Mouse (Mus musculus) cerebral cortex, adult 2 months (tissue): ENCODE results near the gene Lrrc4.

Source experiments
- whole genome bisulfite sequencing: fragments of 180-500 bp; shearing (Covaris S2); methylation state at CpG from one replicate; pipeline ENCODE4 v1.1.7; 2018; 5-methylcytosine and 5-hydroxymethylcytosine counted together

The Lrrc4 gene

GRCm38 (mm10) chr6:28669251-28669650 lies 162.3 kb downstream of the Lrrc4 start:
- 53% methylated on average over 5 of the region's 5 CpGs for WGBS

DNA sequence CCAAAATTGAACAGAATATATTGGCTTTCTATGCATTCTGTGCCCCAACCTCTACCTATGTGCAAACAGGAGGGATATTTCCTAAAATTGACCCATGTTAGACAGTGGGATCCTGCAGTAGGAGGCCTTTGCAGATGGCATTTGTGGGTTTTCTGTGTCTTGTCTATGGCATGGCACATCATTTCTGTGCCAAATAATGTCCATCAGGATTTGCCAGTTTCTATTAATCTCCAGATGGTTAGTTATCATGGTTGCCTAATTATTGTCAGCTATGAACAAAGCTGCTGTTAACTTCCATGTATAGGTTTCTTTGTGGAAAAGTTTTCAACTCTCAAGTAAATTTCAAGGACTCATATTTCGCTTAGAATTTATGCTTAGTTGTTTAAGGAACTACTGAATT lies 164.0 kb downstream of the Lrrc4 start:
- WGBS: 92% methylated on average over 1 of the region's 1 CpGs

GRCm38 (mm10) chr6:28664716-28665115 lies 166.8 kb downstream of the Lrrc4 start:
- 86% methylated on average over 3 of the region's 3 CpGs for WGBS

DNA sequence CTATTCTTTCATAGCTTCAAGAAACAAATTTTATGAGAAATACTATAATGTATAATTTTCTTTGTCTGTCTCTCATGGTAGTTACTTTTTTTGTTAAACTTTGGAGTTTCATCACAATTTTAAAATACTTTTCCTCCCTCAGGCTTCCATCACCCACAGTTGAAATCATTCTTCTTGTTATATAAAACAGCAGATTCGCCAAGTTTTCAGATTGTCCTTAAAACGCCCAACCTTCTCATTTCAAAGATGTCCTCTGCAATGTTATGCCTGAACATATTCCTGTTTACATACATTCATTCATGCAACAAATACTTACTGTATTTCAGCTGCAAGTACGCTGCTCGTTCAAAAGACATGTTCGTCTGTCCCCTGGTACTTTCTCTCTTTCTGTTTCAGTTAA lies 167.9 kb downstream of the Lrrc4 start:
- 58% methylated on average over 5 of the region's 5 CpGs for WGBS

- 80% methylated on average over 3 of the region's 3 CpGs for WGBS
Observed at GRCm38 (mm10) chr6:28663004-28663403, 168.5 kb downstream of the Lrrc4 start.

DNA sequence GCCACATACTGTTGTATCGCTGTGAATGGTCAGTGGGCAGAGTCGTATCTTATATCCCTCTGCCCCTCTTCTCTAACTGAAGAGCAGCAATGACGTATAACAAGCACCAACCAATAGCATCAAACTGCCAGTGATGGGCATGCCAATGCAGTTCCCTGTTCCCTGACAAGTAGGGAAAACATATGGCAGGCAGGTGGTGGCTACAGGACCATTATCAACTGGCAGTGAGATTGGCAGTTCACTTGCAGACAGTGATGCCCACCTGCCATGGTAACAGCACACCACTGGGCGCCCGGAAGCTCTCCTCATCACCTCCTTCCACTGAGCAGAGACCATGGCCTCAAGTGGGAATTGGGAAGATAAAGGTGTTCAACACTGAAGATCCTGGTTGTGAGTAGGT lies 175.0 kb downstream of the Lrrc4 start:
- WGBS: 93% methylated on average over 5 of the region's 5 CpGs

- 38% methylated on average over 2 of the region's 2 CpGs for WGBS
Observed at GRCm38 (mm10) chr6:28642909-28643308, 188.6 kb downstream of the Lrrc4 start.

GRCm38 (mm10) chr6:28640088-28640487 lies 191.5 kb downstream of the Lrrc4 start:
- 56% methylated on average over 5 of the region's 5 CpGs for WGBS

- 85% methylated on average over 6 of the region's 6 CpGs for WGBS
Observed at GRCm38 (mm10) chr6:28635531-28636348, 195.8 kb downstream of the Lrrc4 start.

DNA sequence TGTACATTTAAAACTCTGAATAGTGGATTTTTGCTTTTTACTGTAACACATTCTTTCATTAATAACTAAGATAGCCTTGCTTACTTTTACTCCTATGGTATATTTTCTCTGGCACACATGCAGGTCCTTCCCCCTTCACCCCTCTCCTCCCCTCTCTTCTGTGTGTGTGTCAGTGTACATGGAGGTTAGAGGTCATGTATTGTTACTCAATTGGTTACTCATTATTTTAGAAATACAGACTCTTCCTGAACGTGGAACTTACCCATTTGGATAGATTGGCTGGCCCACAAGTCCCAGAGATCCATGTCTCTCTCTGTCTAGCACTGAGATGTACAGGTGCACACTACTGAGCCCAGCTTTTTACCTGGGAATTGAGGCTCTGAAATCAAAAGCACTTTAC lies 196.5 kb downstream of the Lrrc4 start:
- WGBS: 82% methylated on average over 1 of the region's 1 CpGs

DNA sequence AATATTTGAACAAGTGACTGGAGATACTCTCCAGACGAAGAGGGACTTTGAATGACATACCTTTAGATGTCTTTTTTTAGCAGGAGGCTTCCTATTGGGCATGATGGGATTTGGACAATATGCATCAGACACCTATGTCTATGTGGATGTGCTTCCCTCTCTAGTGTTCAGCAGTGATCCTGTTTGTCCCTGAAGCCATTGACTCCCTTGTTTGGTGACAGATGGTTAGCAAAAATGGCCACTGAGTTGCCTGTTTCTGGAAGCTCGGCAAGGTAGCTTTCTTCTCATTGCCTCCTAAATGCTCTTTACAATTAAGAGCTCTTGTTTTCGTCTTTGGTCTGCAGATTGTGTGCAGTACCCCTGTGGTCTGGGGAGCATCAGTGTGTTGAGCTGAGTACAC lies 197.9 kb downstream of the Lrrc4 start:
- 61% methylated on average over 3 of the region's 3 CpGs for WGBS

GRCm38 (mm10) chr6:28633120-28633519 lies 198.4 kb downstream of the Lrrc4 start:
- 40% methylated on average over 2 of the region's 2 CpGs for WGBS

GRCm38 (mm10) chr6:28630926-28631325 lies 200.6 kb downstream of the Lrrc4 start:
- WGBS: 78% methylated on average over 2 of the region's 2 CpGs

DNA sequence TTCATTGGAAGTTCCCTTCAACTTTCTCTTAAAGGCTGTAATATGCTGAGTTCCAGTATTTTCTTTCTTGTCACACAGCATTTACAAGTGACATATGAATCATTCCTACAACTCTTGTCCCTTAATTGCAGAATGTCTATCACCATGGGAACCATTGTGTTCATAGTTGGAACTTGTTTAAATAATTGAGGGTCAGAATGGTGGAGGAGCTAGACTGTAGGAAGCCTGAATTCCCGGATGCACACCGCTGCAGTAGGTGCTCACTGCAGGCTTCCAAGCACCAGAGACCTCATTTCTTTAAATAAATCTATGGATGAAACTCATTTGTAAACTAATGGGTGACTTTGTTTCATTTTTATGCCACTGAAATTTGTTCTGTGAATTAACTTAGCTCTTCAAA lies 201.7 kb downstream of the Lrrc4 start:
- 64% methylated on average over 2 of the region's 2 CpGs for WGBS

DNA sequence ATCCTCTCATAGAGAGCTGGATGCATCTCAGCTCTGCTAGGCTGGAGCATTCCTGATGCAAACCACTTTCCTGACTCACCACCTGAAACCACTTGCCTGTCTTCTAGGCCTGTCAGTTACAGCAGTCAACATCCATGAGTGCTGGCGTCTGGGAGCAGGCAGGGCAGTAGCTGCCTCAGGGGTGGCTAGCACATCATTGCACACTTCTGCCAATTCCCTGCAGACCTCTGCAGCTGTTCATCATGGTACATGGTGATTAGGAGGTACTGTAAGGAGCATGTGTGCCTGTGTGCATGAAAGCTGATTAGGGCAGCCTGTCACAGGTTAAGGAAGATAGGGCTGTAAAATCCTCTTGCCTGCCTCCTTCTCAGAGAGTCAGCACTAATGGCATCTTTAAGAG lies 203.1 kb downstream of the Lrrc4 start:
- WGBS: 78% methylated on average over 1 of the region's 1 CpGs

- WGBS: 83% methylated on average over 3 of the region's 3 CpGs
Observed at GRCm38 (mm10) chr6:28622963-28623362, 208.6 kb downstream of the Lrrc4 start.

DNA sequence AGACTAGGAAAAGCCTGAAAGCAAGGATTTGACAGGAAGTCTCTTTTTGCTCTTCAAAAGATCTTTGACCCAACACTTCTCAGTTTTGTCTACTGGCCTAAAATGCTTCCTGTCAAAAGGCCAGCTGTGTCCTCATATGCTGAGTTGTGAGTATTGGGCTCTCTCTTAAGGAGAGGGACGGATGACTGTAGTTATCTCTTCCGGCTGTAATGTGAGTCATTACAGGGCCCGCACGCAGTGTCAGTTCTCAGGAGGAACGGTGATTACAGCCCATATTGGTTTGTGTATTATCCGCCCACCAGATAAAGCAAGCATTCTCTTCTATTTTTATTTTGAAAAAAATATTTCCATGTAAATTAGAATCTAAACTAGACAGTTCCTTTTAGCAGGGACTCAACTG lies 209.0 kb downstream of the Lrrc4 start:
- WGBS: 72% methylated on average over 6 of the region's 6 CpGs

DNA sequence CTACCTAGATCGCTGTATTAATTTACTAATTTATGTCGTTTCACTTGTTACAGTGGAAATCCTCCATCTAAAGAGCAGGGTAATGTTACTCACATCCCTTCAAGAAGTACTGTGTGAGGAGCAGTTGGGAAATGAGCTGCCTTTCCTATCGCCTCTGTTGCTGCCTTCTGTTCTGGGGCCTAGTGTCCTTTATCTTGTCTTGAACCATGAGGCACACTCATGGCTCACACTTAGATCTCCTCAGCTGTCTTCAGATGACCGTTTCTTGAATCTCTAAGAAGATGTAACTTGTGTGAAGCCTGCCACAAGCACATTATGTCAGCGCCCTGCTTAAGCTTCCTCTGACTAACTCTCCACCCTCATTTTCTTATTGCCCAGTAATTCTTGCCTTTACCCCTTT lies 209.6 kb downstream of the Lrrc4 start:
- WGBS: 85% methylated on average over 5 of the region's 5 CpGs

DNA sequence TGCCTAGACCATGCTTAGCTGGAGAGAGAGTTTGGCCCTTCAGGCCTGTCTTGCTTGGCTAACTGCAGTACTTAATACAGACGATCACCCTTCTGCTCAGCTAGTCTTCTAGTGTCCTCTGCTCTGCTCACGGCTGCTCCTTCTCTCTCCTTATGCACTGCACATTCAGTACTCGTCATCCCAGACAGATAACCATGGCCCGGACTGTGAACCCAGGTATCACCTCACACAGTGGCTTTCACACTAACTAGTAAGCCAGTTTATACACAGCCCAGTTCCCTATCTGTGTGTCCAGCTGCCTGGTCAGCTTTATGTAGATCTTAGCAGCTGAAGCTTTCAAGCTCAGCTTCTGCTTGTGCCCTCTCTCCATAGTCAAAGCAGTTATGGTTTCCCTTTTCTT lies 210.1 kb downstream of the Lrrc4 start:
- WGBS: 90% methylated on average over 4 of the region's 4 CpGs

GRCm38 (mm10) chr6:28618751-28619153 lies 212.8 kb downstream of the Lrrc4 start:
- 19% methylated on average over 7 of the region's 7 CpGs for WGBS

GRCm38 (mm10) chr6:28618299-28618698 lies 213.2 kb downstream of the Lrrc4 start:
- WGBS: 23% methylated on average over 3 of the region's 3 CpGs

DNA sequence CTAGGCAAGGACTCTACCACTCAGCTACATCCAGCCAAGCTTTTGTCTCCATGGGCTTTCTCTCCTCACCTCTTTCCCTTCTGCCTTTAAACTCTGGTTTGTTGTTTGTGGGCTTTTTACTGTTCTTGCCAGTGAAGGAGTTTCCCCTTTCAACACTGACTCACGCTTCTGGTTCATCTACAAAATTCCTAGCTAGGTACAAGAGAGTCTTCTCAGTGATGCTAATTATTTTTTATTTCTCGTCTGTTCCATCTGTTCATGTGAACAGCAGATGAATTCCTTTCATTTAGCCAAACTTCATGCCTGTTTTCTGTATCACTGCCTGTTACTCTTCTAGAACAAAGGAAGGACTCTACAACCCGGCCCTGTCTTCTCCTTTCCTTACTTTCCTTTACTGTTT lies 215.6 kb downstream of the Lrrc4 start:
- WGBS: 46% methylated on average over 3 of the region's 3 CpGs

DNA sequence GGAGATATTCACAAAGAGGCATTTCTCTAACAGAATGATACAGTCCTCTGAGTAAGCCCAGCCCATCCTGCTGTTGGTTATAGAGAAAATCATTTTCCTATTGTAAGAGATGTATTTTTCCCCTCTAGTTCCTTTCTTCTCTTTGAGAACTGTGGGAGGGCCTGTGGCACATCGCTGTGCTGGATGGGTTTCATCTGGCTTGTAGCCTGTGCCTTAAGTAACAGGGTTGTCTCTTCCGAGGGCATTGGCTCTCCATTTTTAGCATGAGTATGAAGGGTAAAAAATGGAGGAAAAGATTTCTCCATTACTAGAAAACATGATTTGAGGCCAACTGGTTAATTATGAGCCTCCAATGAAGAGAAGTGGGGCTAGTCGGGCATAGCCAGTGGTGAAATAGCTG lies 216.1 kb downstream of the Lrrc4 start:
- 40% methylated on average over 3 of the region's 3 CpGs for WGBS

- WGBS: 65% methylated on average over 4 of the region's 4 CpGs
Observed at GRCm38 (mm10) chr6:28614856-28615255, 216.7 kb downstream of the Lrrc4 start.
